Mouse (Mus musculus) left cerebral cortex, adult 18-20 months (tissue): ENCODE measurements around the gene Trpt1. TPM values are rescaled to one million over a fixed set of nuclear protein-coding genes. Genes with fewer than 3 reads are reported as not detected.
A peak's percentile ranks its signal among the peaks of the same experiment; 100 is the strongest.
"Not testable (repeated sequence)": the region's sequence is repeated elsewhere in the genome, so short reads cannot be mapped to it uniquely, and the experiment has no call there.

Experiments
- DNase-seq, 2 experiments: peaks; one replicate each; pipeline ENCODE4 v3.0.0; 2021 to 2022; ENCODE audit warnings: low spot score in 2 of 2, mixed read lengths in 1 of 2
- total RNA-seq, 2 experiments: library from RNA; stranded (reverse); gene quantifications; 2 replicates each; pipeline ENCODE4 v1.2.3; 2021

The Trpt1 gene
- total RNA-seq, 2 experiments from 2014 or later, result 19.6 to 24.6 TPM

DNA sequence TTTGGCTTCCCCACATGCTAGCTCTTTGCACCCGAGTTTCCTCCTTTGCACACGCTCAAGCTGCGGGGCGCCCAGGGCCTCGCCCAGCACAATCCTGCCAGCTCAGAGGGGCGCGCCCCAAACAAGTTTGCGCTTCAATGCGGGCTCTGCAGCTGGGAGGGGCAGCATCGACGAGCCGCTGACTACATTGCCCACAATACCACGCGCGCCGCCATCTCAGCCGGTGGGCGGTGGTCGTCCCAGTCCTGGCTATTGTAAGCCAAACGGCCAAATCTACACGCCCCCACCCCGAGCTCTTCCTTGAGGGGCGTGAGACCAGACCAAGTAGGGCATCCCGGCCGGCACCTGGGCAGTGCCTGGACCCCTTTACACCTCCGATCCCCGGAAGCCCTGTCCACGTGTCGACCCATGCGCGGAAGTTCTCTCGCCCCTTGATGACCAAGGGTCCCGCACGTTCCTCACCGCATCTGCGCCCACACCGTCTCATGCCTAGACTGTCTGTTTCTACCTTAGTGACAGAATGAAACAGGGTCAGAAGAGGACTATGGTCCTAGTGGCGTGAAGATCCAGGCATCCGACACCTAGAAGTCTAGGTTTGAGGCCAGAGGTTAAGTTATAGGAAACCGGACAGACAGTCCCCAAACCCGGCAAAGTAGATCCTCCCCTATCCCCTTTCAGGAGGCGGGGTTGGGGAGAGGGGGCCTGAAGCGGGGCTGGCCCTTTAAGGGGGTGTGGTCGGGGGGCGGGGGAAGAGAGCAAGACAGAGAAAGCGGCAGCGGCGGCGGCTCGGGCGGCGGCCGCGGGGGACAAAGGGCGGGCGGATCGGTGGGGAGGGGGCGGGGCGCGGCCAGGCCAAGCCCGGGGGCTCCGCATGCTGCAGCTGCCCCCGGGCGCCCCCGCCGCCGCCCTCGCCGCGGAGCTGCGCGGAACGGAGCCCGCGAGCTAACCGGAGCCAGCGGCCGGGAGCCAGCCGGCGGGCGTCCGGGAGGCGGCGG lies 21.4 kb upstream of the Trpt1 start, which contains the start of gene Ppp1r14b:
TSS of gene Ppp1r14b (plus strand) at position 758 of the 995 bp plus-strand sequence.
- peak; percentile 70 to 77 for DNase-seq

GRCm38 (mm10) chr19:6975537-6976521 lies 20.1 kb upstream of the Trpt1 start, which contains the start of gene Plcb3:
Plcb3 (minus strand) TSS chr19:6976470.
- DNase-seq, result peak; percentile 37 to 41

DNA sequence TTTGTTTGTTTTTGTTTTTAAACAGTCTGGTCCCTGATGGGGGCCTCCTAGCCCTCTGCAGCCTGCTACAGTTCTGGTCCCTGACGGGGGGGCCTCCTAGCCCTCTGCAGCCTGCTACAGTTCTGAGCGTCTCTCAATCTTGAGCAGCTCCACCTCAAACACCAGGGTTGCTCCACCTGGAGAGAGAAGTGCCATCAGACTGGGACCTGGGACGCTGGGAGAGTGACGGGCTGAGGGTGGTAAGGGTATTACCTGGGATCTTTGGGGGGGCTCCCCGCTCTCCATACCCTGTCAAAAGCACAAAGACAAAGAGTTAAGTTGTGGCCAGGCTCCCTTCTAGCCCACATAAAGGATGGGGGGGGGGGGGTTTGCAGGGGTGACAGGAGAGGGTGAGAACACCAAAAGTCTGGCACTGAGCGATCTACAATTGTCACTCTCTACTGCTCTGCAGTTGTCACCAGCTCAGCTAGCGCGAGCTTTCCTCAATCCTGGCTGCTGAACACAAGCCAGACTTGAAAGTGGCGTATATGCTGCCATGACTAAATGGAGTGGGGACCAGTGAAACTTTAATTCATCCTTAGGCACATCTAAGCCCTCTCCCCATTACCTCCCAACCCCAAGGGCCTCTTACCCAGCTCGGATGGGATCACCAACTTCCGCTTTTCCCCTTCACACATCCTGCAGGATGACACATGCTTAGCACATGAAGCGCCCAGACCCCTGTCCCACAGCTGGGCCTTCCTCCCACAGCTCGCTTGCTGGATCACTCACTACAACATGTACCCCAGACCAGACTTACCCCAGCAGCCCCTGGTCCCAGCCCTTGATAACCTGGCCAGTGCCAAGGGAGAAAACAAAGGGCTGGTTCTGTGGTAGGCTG lies 17.9 kb upstream of the Trpt1 start:
- DNase-seq, result no peak

DNA sequence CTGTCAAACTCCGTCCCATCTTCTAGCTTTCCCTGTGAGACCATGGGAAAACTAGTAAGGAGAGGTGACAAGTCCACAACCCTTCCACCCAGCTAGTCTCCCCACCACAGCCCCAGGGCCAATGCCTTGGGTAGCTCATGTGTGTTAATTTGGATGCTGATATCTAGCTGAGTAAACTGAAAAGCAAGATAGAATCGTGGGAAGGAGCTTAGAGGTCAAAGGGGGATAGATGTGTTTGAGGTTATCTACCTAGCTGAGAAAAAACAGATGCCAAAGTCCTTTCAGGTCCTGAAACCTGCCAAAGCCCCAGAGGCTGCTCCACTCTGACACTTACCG lies 17.3 kb upstream of the Trpt1 start:
- DNase-seq, result no peak

- peak; percentile 37 to 55 for DNase-seq
These were observed 16.9 kb upstream of the Trpt1 start for GRCm38 (mm10) chr19:6979001-6979479.

- DNase-seq, result peak; percentile 99
These were observed 16.2 kb upstream of the Trpt1 start for GRCm38 (mm10) chr19:6979486-6980380.

DNA sequence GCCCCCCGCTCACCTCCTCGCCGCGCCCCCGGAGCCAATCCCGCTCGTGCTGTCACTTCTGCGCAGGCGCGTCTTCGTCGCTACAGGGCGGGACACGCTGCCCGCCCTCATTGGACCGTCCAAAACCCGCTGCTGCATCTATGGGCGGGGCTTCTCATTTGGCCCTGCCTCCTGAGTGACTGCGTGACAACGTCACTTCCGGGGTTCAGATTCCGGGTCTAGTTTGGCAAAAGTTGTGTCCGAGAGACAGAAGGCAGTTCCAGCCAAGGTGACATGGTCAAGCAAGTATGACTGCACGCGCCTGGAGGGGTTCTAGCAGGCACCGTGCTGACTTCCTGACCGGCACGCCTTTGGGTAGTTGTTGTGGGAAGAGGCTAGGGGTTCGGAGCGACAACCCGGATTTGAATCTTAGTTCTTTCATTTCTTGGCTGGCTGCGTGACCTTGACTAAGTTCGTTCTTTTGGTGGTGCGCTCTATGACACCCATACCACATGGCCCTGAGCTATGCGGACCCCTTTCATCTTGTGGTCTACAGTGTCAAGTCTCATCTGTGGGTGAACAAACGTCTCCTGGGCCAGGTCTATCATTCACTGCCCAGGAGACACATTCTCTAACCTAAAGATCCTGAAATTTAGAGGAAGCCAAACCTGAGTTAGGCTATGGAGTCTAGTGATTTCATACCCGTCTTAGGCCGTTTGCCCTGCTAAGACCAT lies 15.4 kb upstream of the Trpt1 start, which contains the start of gene Fkbp2:
TSS of gene Fkbp2 (minus strand) at position 121 of the 713 bp plus-strand sequence.
- peak; percentile 98 to 99 for DNase-seq

DNA sequence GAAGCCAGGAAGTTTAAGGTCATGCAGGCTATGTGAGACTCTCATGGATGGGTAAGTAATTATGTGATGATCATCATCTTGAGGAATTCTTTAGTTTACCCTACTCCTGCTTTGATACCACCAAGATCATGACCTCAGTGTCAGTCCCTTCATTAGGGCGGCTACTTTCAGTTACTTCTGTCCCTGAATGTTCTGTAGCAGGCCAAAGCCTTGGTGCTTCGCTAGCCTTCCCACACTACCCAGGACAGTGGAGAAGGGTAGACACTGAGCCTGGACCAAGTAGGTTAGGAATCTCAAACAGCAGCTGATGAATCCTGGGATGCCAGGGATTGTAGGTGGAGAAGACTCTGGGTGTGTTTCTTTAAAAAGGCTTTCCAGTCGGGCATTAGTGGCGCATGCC lies 14.5 kb upstream of the Trpt1 start:
- no peak for DNase-seq

DNA sequence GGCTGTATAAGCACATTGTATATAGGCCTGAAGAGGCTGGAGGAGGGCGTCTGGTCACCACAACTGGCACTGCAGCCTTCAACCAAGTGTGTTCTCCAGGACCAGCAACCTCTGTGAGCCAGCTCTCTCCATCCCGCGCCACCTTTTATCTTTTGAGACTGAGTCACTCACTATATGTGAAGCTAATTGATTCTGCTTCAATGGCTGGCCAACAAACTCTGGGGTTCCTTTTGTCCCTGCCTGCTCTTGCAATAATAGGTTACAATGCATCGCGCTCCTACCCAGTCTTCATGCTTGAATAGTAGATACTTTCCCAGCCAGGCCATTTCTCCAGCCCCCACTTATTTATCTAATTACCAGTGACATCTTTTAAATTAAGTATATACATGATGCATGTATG lies 12.3 kb upstream of the Trpt1 start:
- DNase-seq, result no peak

GRCm38 (mm10) chr19:6985300-6985699 lies 10.6 kb upstream of the Trpt1 start:
- no peak for DNase-seq

GRCm38 (mm10) chr19:6985951-6986708 lies 9.8 kb upstream of the Trpt1 start:
- DNase-seq, result no peak

GRCm38 (mm10) chr19:6987061-6987903 lies 8.6 kb upstream of the Trpt1 start, which contains the start of gene Vegfb:
Vegfb (minus strand) TSS chr19:6987651.
- peak; percentile 50 to 67 for DNase-seq

GRCm38 (mm10) chr19:6987904-6988285 lies 8.0 kb upstream of the Trpt1 start:
- no peak for DNase-seq

DNA sequence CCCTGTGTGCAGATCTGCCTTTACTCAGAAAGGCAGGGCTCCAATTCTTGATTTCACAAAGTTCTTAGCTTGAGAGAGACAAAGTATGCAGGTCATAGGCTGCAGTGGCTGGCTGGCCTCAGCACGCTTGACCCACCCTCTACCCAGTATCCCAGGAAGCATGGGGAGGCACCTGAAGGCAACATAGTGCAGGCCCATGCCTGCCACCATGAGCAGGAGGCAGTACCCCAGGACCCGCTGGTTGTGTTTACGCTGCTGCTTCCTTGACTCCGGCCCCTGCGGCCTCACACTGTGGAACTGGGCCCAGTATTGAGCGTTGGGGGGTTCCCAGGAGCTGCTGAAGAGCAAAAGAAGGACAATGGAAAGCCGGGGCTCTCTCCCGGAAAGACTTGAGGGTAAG lies 6.7 kb upstream of the Trpt1 start:
- DNase-seq, result no peak

GRCm38 (mm10) chr19:6990712-6991111 lies 5.2 kb upstream of the Trpt1 start:
- no peak for DNase-seq

DNA sequence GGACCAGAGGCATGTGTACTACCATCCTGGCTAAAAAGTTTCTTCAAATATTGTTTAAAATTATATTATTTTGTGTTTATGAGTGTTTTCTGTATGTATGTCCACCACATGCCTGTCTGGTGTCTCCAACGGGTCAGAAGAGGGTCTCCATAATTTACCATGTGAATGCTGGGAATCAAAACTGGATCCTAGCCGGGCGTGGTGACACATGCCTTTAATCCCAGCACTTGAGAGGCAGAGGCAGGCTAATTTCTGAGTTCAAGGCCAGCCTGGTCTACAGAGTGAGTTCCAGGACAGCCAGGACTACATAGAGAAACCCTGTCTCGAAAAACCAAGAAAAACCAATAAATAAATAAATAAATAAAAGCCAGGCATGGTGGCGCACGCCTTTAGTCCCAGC lies 4.8 kb upstream of the Trpt1 start:
- not testable (repeated sequence) for DNase-seq
